Mouse (Mus musculus): ENCODE measurements around the gene Gm39115. TPM values are rescaled to one million over a fixed set of nuclear protein-coding genes. Genes with fewer than 3 reads are reported as not detected.

Gene Gm39115
- polyA plus RNA-seq, 1 experiment, result not detected

- H3K27ac ChIP-seq (ENCODE audit: control insufficient read depth, insufficient read depth, low read depth, low read length, poor library complexity), result peak overlapping the region; percentile 87; the same call in 1 of the 2 replicates
- H3K4me1 ChIP-seq (ENCODE audit: control insufficient read depth, insufficient read depth, low read length), result no peaks in the 10 kb centered on the region
- WGBS, result 36% methylated on average over 6 of the region's 6 CpGs
- peak overlapping the region; percentile 74 for H3K4me3 ChIP-seq (replicated peaks; ENCODE audit: control insufficient read depth, low read depth, low read length)
- TF ChIP-seq POLR2A (IDR thresholded peaks at IDR 0.05; ENCODE audit: borderline replicate concordance, control insufficient read depth, low read depth, low read length) (no peak), CTCF (IDR thresholded peaks at IDR 0.05; ENCODE audit: control insufficient read depth, insufficient read depth, low read length) (no peak)
Observed at GRCm38 (mm10) chr7:142093696-142094240, 42.1 kb downstream of the Gm39115 start.

- Histone ChIP-seq H3K27ac (ENCODE audit: control insufficient read depth, insufficient read depth, low read depth, low read length, poor library complexity) (no peak overlapping the region), H3K4me1 (ENCODE audit: control insufficient read depth, insufficient read depth, low read length) (peaks cover 3% of the 10 kb centered on the region; the same call in 1 of the 2 replicates), H3K4me3 (replicated peaks; ENCODE audit: control insufficient read depth, low read depth, low read length) (no peak overlapping the region)
- TF ChIP-seq POLR2A (IDR thresholded peaks at IDR 0.05; ENCODE audit: borderline replicate concordance, control insufficient read depth, low read depth, low read length) (no peak), CTCF (IDR thresholded peaks at IDR 0.05; ENCODE audit: control insufficient read depth, insufficient read depth, low read length) (no peak)
- 74% methylated on average over 1 of the region's 1 CpGs for WGBS
Observed at GRCm38 (mm10) chr7:142092991-142093390, 42.8 kb downstream of the Gm39115 start.

GRCm38 (mm10) chr7:142091848-142092247 is 44.0 kb downstream of the Gm39115 start:
- Histone ChIP-seq H3K27ac (ENCODE audit: control insufficient read depth, insufficient read depth, low read depth, low read length, poor library complexity) (no peak overlapping the region), H3K4me3 (replicated peaks; ENCODE audit: control insufficient read depth, low read depth, low read length) (no peak overlapping the region), H3K4me1 (ENCODE audit: control insufficient read depth, insufficient read depth, low read length) (peaks cover 4% of the 10 kb centered on the region; the same call in 1 of the 2 replicates)
- TF ChIP-seq CTCF (IDR thresholded peaks at IDR 0.05; ENCODE audit: control insufficient read depth, insufficient read depth, low read length), result no peak
- TF ChIP-seq POLR2A (IDR thresholded peaks at IDR 0.05; ENCODE audit: borderline replicate concordance, control insufficient read depth, low read depth, low read length), result no peak
- 37% methylated on average over 4 of the region's 4 CpGs for WGBS

GRCm38 (mm10) chr7:142089648-142090447 is 46.0 kb downstream of the Gm39115 start:
- TF ChIP-seq CTCF (IDR thresholded peaks at IDR 0.05; ENCODE audit: control insufficient read depth, insufficient read depth, low read length) (no peak), POLR2A (IDR thresholded peaks at IDR 0.05; ENCODE audit: borderline replicate concordance, control insufficient read depth, low read depth, low read length) (no peak)
- H3K4me1 ChIP-seq (ENCODE audit: control insufficient read depth, insufficient read depth, low read length), result peaks cover 9% of the 10 kb centered on the region; the same call in 1 of the 2 replicates
- H3K4me3 ChIP-seq (replicated peaks; ENCODE audit: control insufficient read depth, low read depth, low read length), result no peak overlapping the region
- no peak overlapping the region for H3K27ac ChIP-seq (ENCODE audit: control insufficient read depth, insufficient read depth, low read depth, low read length, poor library complexity)
- WGBS, result 81% methylated on average over 17 of the region's 17 CpGs

GRCm38 (mm10) chr7:142088886-142089285 is 46.9 kb downstream of the Gm39115 start:
- Histone ChIP-seq H3K27ac (ENCODE audit: control insufficient read depth, insufficient read depth, low read depth, low read length, poor library complexity) (peak overlapping the region; percentile 6; the same call in 1 of the 2 replicates), H3K4me1 (ENCODE audit: control insufficient read depth, insufficient read depth, low read length) (peaks cover 9% of the 10 kb centered on the region; the same call in 1 of the 2 replicates), H3K4me3 (replicated peaks; ENCODE audit: control insufficient read depth, low read depth, low read length) (no peak overlapping the region)
- WGBS, result 16% methylated on average over 5 of the region's 5 CpGs
- TF ChIP-seq CTCF (IDR thresholded peaks at IDR 0.05; ENCODE audit: control insufficient read depth, insufficient read depth, low read length) (no peak), POLR2A (IDR thresholded peaks at IDR 0.05; ENCODE audit: borderline replicate concordance, control insufficient read depth, low read depth, low read length) (no peak)

- H3K27ac ChIP-seq (ENCODE audit: control insufficient read depth, insufficient read depth, low read depth, low read length, poor library complexity), result peak overlapping the region; percentile 88
- 78% methylated on average over 1 of the region's 1 CpGs for WGBS
- H3K4me1 ChIP-seq (ENCODE audit: control insufficient read depth, insufficient read depth, low read length), result peaks cover 9% of the 10 kb centered on the region; the same call in 1 of the 2 replicates
- TF ChIP-seq POLR2A (IDR thresholded peaks at IDR 0.05; ENCODE audit: borderline replicate concordance, control insufficient read depth, low read depth, low read length) (no peak), CTCF (IDR thresholded peaks at IDR 0.05; ENCODE audit: control insufficient read depth, insufficient read depth, low read length) (no peak)
- no peak overlapping the region for H3K4me3 ChIP-seq (replicated peaks; ENCODE audit: control insufficient read depth, low read depth, low read length)
Observed at GRCm38 (mm10) chr7:142087069-142087652, 48.7 kb downstream of the Gm39115 start.

GRCm38 (mm10) chr7:142086159-142086905 is 49.5 kb downstream of the Gm39115 start:
- WGBS, result 75% methylated on average over 4 of the region's 4 CpGs
- no peak overlapping the region for H3K4me3 ChIP-seq (replicated peaks; ENCODE audit: control insufficient read depth, low read depth, low read length)
- peaks cover 9% of the 10 kb centered on the region; the same call in 1 of the 2 replicates for H3K4me1 ChIP-seq (ENCODE audit: control insufficient read depth, insufficient read depth, low read length)
- TF ChIP-seq CTCF (IDR thresholded peaks at IDR 0.05; ENCODE audit: control insufficient read depth, insufficient read depth, low read length), result no peak
- no peak for TF ChIP-seq POLR2A (IDR thresholded peaks at IDR 0.05; ENCODE audit: borderline replicate concordance, control insufficient read depth, low read depth, low read length)
- H3K27ac ChIP-seq (ENCODE audit: control insufficient read depth, insufficient read depth, low read depth, low read length, poor library complexity), result peak overlapping the region; percentile 83

Other genes starting within 250 kb of the Gm39115 start
- gene Tollip, start 217.5 kb downstream of the Gm39115 start, polyA plus RNA-seq (2011; ENCODE audit: insufficient read depth, insufficient read length, low replicate concordance, missing spikeins), result 19.7 and 30.1 TPM in 2 replicates
- gene Brsk2, start 186.3 kb downstream of the Gm39115 start, polyA plus RNA-seq (2011; ENCODE audit: insufficient read depth, insufficient read length, low replicate concordance, missing spikeins), result not detected in 2 replicates
- 28.2 and 34.3 TPM in 2 replicates for gene Mob2, start 75.0 kb downstream of the Gm39115 start, polyA plus RNA-seq (2011; ENCODE audit: insufficient read depth, insufficient read length, low replicate concordance, missing spikeins)
- gene Dusp8, start 40.2 kb downstream of the Gm39115 start, polyA plus RNA-seq (2011; ENCODE audit: insufficient read depth, insufficient read length, low replicate concordance, missing spikeins), result 4.9 and 7.5 TPM in 2 replicates
- gene Gm45618, start 15.3 kb downstream of the Gm39115 start, polyA plus RNA-seq (2011; ENCODE audit: insufficient read depth, insufficient read length, low replicate concordance, missing spikeins), result not detected in 2 replicates
- not detected in 2 replicates for gene Gm45337, start 8.6 kb upstream of the Gm39115 start, polyA plus RNA-seq (2011; ENCODE audit: insufficient read depth, insufficient read length, low replicate concordance, missing spikeins)
- not detected in 2 replicates for gene Gm29735, start 21.1 kb upstream of the Gm39115 start, polyA plus RNA-seq (2011; ENCODE audit: insufficient read depth, insufficient read length, low replicate concordance, missing spikeins)
- gene Gm4553, start 29.7 kb upstream of the Gm39115 start, polyA plus RNA-seq (2011; ENCODE audit: insufficient read depth, insufficient read length, low replicate concordance, missing spikeins), result not detected in 2 replicates
- not detected in 2 replicates for gene Krtap5-2, start 40.0 kb upstream of the Gm39115 start, polyA plus RNA-seq (2011; ENCODE audit: insufficient read depth, insufficient read length, low replicate concordance, missing spikeins)
- gene Gm10153, start 54.4 kb upstream of the Gm39115 start, polyA plus RNA-seq (2011; ENCODE audit: insufficient read depth, insufficient read length, low replicate concordance, missing spikeins), result not detected in 2 replicates
- not detected in 2 replicates for gene Krtap5-3, start 65.3 kb upstream of the Gm39115 start, polyA plus RNA-seq (2011; ENCODE audit: insufficient read depth, insufficient read length, low replicate concordance, missing spikeins)
- gene Gm7579, start 75.8 kb upstream of the Gm39115 start, polyA plus RNA-seq (2011; ENCODE audit: insufficient read depth, insufficient read length, low replicate concordance, missing spikeins), result not detected in 2 replicates
- gene Krtap5-5, start 93.9 kb upstream of the Gm39115 start, polyA plus RNA-seq (2011; ENCODE audit: insufficient read depth, insufficient read length, low replicate concordance, missing spikeins), result not detected in 2 replicates
- gene Gm40460, start 105.0 kb upstream of the Gm39115 start, polyA plus RNA-seq (2011; ENCODE audit: insufficient read depth, insufficient read length, low replicate concordance, missing spikeins), result not detected in 2 replicates
- gene Gm2431, start 122.3 kb upstream of the Gm39115 start, polyA plus RNA-seq (2011; ENCODE audit: insufficient read depth, insufficient read length, low replicate concordance, missing spikeins), result not detected in 2 replicates
- not detected in 2 replicates for gene Gm4559, start 138.3 kb upstream of the Gm39115 start, polyA plus RNA-seq (2011; ENCODE audit: insufficient read depth, insufficient read length, low replicate concordance, missing spikeins)
- not detected in 2 replicates for gene Krtap5-1, start 161.1 kb upstream of the Gm39115 start, polyA plus RNA-seq (2011; ENCODE audit: insufficient read depth, insufficient read length, low replicate concordance, missing spikeins)
- gene Krtap5-4, start 167.5 kb upstream of the Gm39115 start, polyA plus RNA-seq (2011; ENCODE audit: insufficient read depth, insufficient read length, low replicate concordance, missing spikeins), result not detected in 2 replicates
- 1.6 and 6.2 TPM in 2 replicates for gene Ifitm10, start 237.7 kb upstream of the Gm39115 start, polyA plus RNA-seq (2011; ENCODE audit: insufficient read depth, insufficient read length, low replicate concordance, missing spikeins)
- not detected in 2 replicates for gene Gm49369, start 246.6 kb upstream of the Gm39115 start, polyA plus RNA-seq (2011; ENCODE audit: insufficient read depth, insufficient read length, low replicate concordance, missing spikeins)